Comparison of ENCODE assay signal across 19 mouse cellular contexts in the genomic region with DNA sequence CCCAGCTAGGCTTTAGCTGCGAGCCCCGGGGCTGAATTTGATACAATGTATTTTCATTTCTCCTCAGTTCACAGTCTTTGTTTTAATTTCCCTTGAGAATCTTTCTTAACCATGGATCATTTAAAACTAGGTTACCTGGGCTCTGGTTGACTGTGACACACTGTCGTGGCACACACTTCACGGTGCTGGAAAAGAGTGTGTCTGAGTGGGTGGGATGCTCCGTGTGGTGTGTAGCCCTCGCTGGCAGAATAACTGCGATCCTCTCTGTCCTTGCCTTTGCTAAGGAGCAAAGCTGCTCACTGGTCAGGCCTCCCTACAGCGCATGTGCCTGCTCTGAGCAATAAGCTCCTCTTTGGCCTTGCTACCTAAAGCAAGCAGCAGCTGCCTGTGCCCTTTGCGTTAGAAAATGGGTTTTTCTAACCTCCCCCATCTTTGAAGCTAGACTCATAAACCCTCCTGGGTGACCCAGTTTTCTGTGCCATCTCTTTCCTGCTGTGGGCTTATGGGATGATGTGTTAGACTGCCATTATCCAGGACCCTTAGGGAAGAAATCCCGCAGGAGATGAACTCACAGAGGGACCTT. TPM values are rescaled to one million over a fixed set of nuclear protein-coding genes. Genes with fewer than 3 reads are reported as not detected.
DNase-seq lines count a peak whose midpoint lies in the region; ATAC-seq lines count a peak whose summit lies in the region.
"Had no signal": no experiment of that assay in that cellular context is flagged by ENCODE, and none has a peak within 500 bp of the region (broad histone marks: within the 10 kb centered on the region; RNA-seq: fewer than 3 reads in every experiment).

No protein-coding gene starts in this region.

- WGBS in hindbrain, embryonic 10.5 days: 82% methylated on average over 10 of the region's 10 CpGs
- WGBS in hindbrain, embryonic 11.5 days: 83% methylated on average over 10 of the region's 10 CpGs
- WGBS in forebrain, embryonic 14.5 days: 67% methylated on average over 10 of the region's 10 CpGs
- 82% methylated on average over 10 of the region's 10 CpGs for WGBS in midbrain, embryonic 10.5 days

- H3K9me3 ChIP-seq in hindbrain, embryonic 10.5 days: no peaks in the 10 kb centered on the region
- H3K9me3 ChIP-seq in hindbrain, embryonic 11.5 days (ENCODE audit: control insufficient read depth, low read length): no peaks in the 10 kb centered on the region
- no peaks in the 10 kb centered on the region for H3K9me3 ChIP-seq in forebrain, embryonic 14.5 days (replicated peaks; ENCODE audit: control insufficient read depth, low read length)
- H3K9me3 ChIP-seq in midbrain, embryonic 10.5 days (replicated peaks): no peaks in the 10 kb centered on the region
- H3K9me3 ChIP-seq: heart, embryonic 10.5 days; neural tube, embryonic 12.5 days had no signal

- H3K4me3 ChIP-seq in hindbrain, embryonic 10.5 days: no peak overlapping the region
- H3K4me3 ChIP-seq in hindbrain, embryonic 11.5 days (ENCODE audit: low read depth, low read length): no peak overlapping the region
- no peak overlapping the region for H3K4me3 ChIP-seq in forebrain, embryonic 14.5 days (ENCODE audit: low read depth, low read length)
- H3K4me3 ChIP-seq in midbrain, embryonic 10.5 days: no peak overlapping the region
- H3K4me3 ChIP-seq: heart, embryonic 10.5 days; layer of hippocampus, adult 2 months; left cerebral cortex, adult 2 months; megakaryocyte, embryonic 14.5 days; neural tube, embryonic 12.5 days had no signal

- no peaks in the 10 kb centered on the region for H3K36me3 ChIP-seq in hindbrain, embryonic 10.5 days
- H3K36me3 ChIP-seq in hindbrain, embryonic 11.5 days (ENCODE audit: control insufficient read depth, insufficient read depth, low read length): no peaks in the 10 kb centered on the region
- H3K36me3 ChIP-seq in forebrain, embryonic 14.5 days (ENCODE audit: control insufficient read depth, insufficient read depth, low read length): no peaks in the 10 kb centered on the region
- no peaks in the 10 kb centered on the region for H3K36me3 ChIP-seq in midbrain, embryonic 10.5 days
- H3K36me3 ChIP-seq: heart, embryonic 10.5 days; neural tube, embryonic 12.5 days had no signal

- H3K4me2 ChIP-seq in hindbrain, embryonic 11.5 days (replicated peaks; ENCODE audit: low read depth, low read length): no peak overlapping the region
- no peak overlapping the region for H3K4me2 ChIP-seq in forebrain, embryonic 14.5 days (ENCODE audit: low read length)
- H3K4me2 ChIP-seq: lung, embryonic 14.5 days; neural tube, embryonic 12.5 days had no signal

- H3K9ac ChIP-seq in hindbrain, embryonic 11.5 days (ENCODE audit: low read depth, low read length): no peak overlapping the region
- no peak overlapping the region for H3K9ac ChIP-seq in forebrain, embryonic 14.5 days (ENCODE audit: low read length)
- H3K9ac ChIP-seq: lung, embryonic 14.5 days; neural tube, embryonic 12.5 days had no signal

- DNase-seq in hindbrain, embryonic 10.5 days (ENCODE audit: low spot score): no peak
- DNase-seq in hindbrain, embryonic 11.5 days (ENCODE audit: low spot score): no peak
- DNase-seq in forebrain, embryonic 14.5 days (ENCODE audit: low spot score): peak; percentile 39
- DNase-seq in midbrain, embryonic 10.5 days (ENCODE audit: low spot score): no peak
- DNase-seq in retina, adult 2 months (ENCODE audit: low read depth, low spot score): peak; percentile 15
- DNase-seq in right cerebral cortex, postnatal 14 days: no peak
- no peak for DNase-seq in urinary bladder, postnatal 4 days (ENCODE audit: low spot score in 2 of 2)
- DNase-seq in kidney, postnatal 14 days: no peak
- DNase-seq: adrenal gland, adult 2 months; cerebellum, adult 9-10 months; embryo, embryonic 11 days; heart, postnatal 36 days; lung, embryonic 14.5 days; thymus, postnatal 36 days had no signal

- ATAC-seq in hindbrain, embryonic 11.5 days (ENCODE audit: low FRiP score): no peak
- no peak for ATAC-seq in forebrain, embryonic 14.5 days

- H3K27me3 ChIP-seq in hindbrain, embryonic 10.5 days (ENCODE audit: insufficient read depth, poor library complexity, severe bottlenecking): 0 out of 2 replicates have a peak, but pooled peaks cover 5% of the 10 kb centered on the region
- no peaks in the 10 kb centered on the region for H3K27me3 ChIP-seq in hindbrain, embryonic 11.5 days (ENCODE audit: control insufficient read depth, insufficient read depth, low read length)
- no peaks in the 10 kb centered on the region for H3K27me3 ChIP-seq in forebrain, embryonic 14.5 days (replicated peaks; ENCODE audit: control insufficient read depth, insufficient read depth, low read length)
- H3K27me3 ChIP-seq in midbrain, embryonic 10.5 days (ENCODE audit: low read depth, poor library complexity, severe bottlenecking): no peaks in the 10 kb centered on the region
- H3K27me3 ChIP-seq: neural tube, embryonic 12.5 days had no signal

- H3K27ac ChIP-seq in hindbrain, embryonic 10.5 days: peak overlapping the region; percentile 53
- no peak overlapping the region for H3K27ac ChIP-seq in hindbrain, embryonic 11.5 days (ENCODE audit: low read depth, low read length)
- no peak overlapping the region for H3K27ac ChIP-seq in forebrain, embryonic 14.5 days (ENCODE audit: low read depth, low read length)
- H3K27ac ChIP-seq in midbrain, embryonic 10.5 days (replicated peaks): peak overlapping the region; percentile 46; the same call in 1 of the 2 replicates
- H3K27ac ChIP-seq: heart, embryonic 10.5 days; layer of hippocampus, adult 2 months; left cerebral cortex, adult 2 months; neural tube, embryonic 12.5 days had no signal

- H3K4me1 ChIP-seq in hindbrain, embryonic 10.5 days (replicated peaks): peaks cover 18% of the 10 kb centered on the region
- H3K4me1 ChIP-seq in hindbrain, embryonic 11.5 days (replicated peaks; ENCODE audit: control insufficient read depth, insufficient read depth, low read length): no peaks in the 10 kb centered on the region
- H3K4me1 ChIP-seq in forebrain, embryonic 14.5 days (ENCODE audit: control insufficient read depth, insufficient read depth, low read length): no peaks in the 10 kb centered on the region
- peaks cover 13% of the 10 kb centered on the region for H3K4me1 ChIP-seq in midbrain, embryonic 10.5 days
- H3K4me1 ChIP-seq: heart, embryonic 10.5 days had no signal

RNA-seq across cellular contexts. Expression of gene Wdr4, which starts 33.1 kb away (rescaled TPM):
- polyA plus RNA-seq in hindbrain, embryonic 10.5 days (2016; fragmentation: Nextera tagmentation; extraction: Ambion mirVana): 60.8 and 68.0 TPM in 2 replicates
- 33.4 and 34.0 TPM in 2 replicates for polyA plus RNA-seq in hindbrain, embryonic 11.5 days (2014; fragmentation: Nextera tagmentation; extraction: Ambion mirVana)
- polyA plus RNA-seq in forebrain, embryonic 14.5 days (2014; fragmentation: Nextera tagmentation; extraction: Ambion mirVana): 31.3 and 34.3 TPM in 2 replicates
- 70.2 and 76.7 TPM in 2 replicates for polyA plus RNA-seq in midbrain, embryonic 10.5 days (2016; fragmentation: Nextera tagmentation; extraction: Ambion mirVana)

RNA-seq across cellular contexts. Expression of gene Ndufv3, which starts 33.2 kb away (rescaled TPM):
- 261 and 297 TPM in 2 replicates for polyA plus RNA-seq in hindbrain, embryonic 10.5 days (2016; fragmentation: Nextera tagmentation; extraction: Ambion mirVana)
- polyA plus RNA-seq in hindbrain, embryonic 11.5 days (2014; fragmentation: Nextera tagmentation; extraction: Ambion mirVana): 253 TPM in 2 replicates
- polyA plus RNA-seq in forebrain, embryonic 14.5 days (2014; fragmentation: Nextera tagmentation; extraction: Ambion mirVana): 377 and 457 TPM in 2 replicates
- polyA plus RNA-seq in midbrain, embryonic 10.5 days (2016; fragmentation: Nextera tagmentation; extraction: Ambion mirVana): 249 and 258 TPM in 2 replicates

Comparison
In these comparisons a context has a peak if more than half of its experiments do, and no peak if none do; other contexts are left out.
1. H3K27ac ChIP-seq: peak in hindbrain, embryonic 10.5 days (single experiment) and midbrain, embryonic 10.5 days (single experiment); none in hindbrain, embryonic 11.5 days (single experiment) and forebrain, embryonic 14.5 days (single experiment).
2. DNase-seq: peak in forebrain, embryonic 14.5 days (single experiment) and retina, adult 2 months (single experiment); none in hindbrain, embryonic 10.5 days (single experiment), hindbrain, embryonic 11.5 days (single experiment), midbrain, embryonic 10.5 days (single experiment), right cerebral cortex, postnatal 14 days (single experiment), urinary bladder, postnatal 4 days (0 of 2) and kidney, postnatal 14 days (single experiment).